Mouse (Mus musculus): ENCODE measurements around the gene Ssrp1. TPM values are rescaled to one million over a fixed set of nuclear protein-coding genes. Genes with fewer than 3 reads are reported as not detected.

Ssrp1 gene
- total RNA-seq, 2 experiments from 2014 or later: 106 to 111 TPM

- intact Hi-C loops (cut with DNase I): no loop called here
- peak overlapping the region; percentile 39 for H3K4me3 ChIP-seq
- DNase-seq (ENCODE audit: extremely low spot score in 1 of 2, low spot score in 2 of 2): no peak
- TF ChIP-seq CTCF (IDR thresholded peaks at IDR 0.05): no peak
- peak overlapping the region; percentile 50 for H3K27ac ChIP-seq
Observed at GRCm38 (mm10) chr2:85060591-85061060, 23.6 kb downstream of the Ssrp1 start.

DNA sequence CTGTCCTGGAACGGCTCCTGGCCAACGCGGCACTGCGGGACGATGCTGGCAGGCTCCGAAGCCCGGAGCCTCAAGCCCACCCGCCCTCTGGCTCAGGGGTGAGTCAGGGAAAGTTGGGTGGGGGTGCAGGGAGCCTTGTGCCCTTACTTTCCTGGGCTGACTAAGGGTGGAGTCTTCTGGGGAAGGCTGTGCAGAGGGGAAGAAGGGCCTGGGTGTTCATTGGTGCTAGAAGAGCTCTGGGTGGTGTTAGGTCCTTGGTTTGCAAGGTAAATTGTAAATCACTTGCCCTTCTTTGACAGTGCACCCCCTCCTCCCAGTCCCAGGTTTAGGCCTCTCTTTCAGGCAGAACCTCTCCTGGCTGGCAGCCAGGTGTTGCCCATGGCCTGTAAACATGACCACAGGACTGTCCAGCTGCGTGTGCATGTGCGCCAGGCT lies 24.1 kb downstream of the Ssrp1 start:
- H3K4me3 ChIP-seq: peak overlapping the region; percentile 39
- intact Hi-C loops (cut with DNase I): no loop called here
- TF ChIP-seq CTCF (IDR thresholded peaks at IDR 0.05): no peak
- DNase-seq (ENCODE audit: extremely low spot score in 1 of 2, low spot score in 2 of 2): no peak
- peak overlapping the region; percentile 50; the same call in 1 of the 2 replicates for H3K27ac ChIP-seq

GRCm38 (mm10) chr2:85065141-85065875 lies 28.3 kb downstream of the Ssrp1 start:
- intact Hi-C loops (cut with DNase I): no loop called here
- Histone ChIP-seq H3K4me3 (no peak overlapping the region), H3K27ac (peak overlapping the region; percentile 70)
- TF ChIP-seq CTCF (IDR thresholded peaks at IDR 0.05): no peak
- peak in 1 of 2 experiments; percentile 67 for DNase-seq (ENCODE audit: extremely low spot score in 1 of 2, low spot score in 2 of 2)

DNA sequence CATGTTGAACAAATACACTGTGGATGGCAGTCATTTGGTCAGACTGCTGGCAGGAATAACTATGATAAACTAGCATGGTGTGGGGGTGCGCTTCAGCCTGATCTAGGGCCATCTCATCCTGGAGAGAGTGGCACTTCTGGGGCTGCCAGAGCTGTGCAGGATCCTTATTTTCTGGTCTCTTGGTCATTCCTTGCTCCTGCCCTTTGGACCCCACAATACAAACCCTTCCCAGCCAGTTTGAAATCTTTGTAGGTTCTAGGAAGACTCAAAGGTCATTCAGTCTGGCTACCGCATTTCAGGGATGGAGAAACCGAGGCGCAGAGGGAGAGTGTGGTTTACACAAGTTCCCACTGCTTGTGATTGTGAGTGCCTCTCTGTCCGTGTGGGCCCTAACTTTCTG lies 29.9 kb downstream of the Ssrp1 start:
- intact Hi-C loops (cut with DNase I): no loop called here
- no peak for TF ChIP-seq CTCF (IDR thresholded peaks at IDR 0.05)
- Histone ChIP-seq H3K27ac (no peak overlapping the region), H3K4me3 (no peak overlapping the region)
- no peak for DNase-seq (ENCODE audit: extremely low spot score in 1 of 2, low spot score in 2 of 2)

DNA sequence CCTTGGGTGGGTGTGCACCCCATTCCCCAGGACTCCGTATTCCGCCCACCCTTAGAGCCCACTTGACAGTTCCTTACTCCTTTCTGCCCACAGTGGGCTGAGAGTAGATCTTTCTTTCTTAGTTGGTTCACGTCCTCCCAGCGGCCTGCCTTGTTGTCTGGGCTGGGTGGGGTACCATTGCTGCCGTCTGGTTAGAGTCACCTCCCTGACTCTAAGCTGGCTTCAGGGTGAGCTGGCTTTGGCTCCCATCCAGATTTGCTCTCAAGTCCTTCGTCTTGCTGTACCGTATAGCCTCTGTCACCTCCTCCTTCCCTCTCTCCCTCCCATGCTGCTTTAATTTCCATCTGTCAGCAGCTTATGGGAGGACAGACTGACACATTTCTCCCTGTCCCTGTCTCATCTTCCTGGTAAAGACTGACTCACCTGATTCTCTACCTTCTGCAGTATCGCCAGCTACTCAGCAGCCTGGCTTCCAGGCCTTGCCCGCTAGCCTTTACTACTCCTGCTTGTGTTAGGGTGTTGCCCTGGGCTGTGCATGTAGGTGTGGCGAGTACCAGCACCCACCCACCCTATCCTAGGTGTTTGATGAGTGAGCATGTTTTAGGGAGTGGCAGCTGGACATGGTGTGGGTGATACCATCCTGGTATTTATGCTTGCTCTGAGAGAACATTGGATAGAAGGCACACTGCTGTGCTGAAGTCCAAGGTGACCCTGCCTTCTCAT lies 31.0 kb downstream of the Ssrp1 start:
- TF ChIP-seq CTCF (IDR thresholded peaks at IDR 0.05): no peak
- DNase-seq (ENCODE audit: extremely low spot score in 1 of 2, low spot score in 2 of 2): no peak
- Histone ChIP-seq H3K4me3 (no peak overlapping the region), H3K27ac (peak overlapping the region; percentile 76)
- intact Hi-C loops (cut with DNase I): no loop called here

DNA sequence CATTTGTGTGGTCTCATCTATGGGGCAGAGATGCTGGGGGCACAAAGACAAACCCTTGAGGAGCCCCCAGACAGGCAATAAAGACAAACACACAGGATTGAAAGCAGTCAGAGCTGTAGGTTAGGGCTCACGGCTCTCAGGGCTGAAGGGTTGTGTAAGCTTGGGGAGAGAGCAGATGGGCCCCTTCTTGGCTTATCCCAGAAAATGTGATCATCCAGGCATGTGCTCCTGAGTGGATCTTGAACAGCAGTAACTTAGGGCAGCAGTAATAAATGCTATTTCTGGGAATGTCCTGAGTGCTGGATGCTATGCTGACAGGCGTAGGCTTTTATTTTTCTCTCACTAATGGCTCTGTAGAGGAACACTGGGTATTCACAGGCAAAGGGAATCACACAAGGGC lies 31.6 kb downstream of the Ssrp1 start:
- Histone ChIP-seq H3K4me3 (no peak overlapping the region), H3K27ac (peak overlapping the region; percentile 76)
- no peak for TF ChIP-seq CTCF (IDR thresholded peaks at IDR 0.05)
- no peak for DNase-seq (ENCODE audit: extremely low spot score in 1 of 2, low spot score in 2 of 2)
- intact Hi-C loops (cut with DNase I): no loop called here

- DNase-seq (ENCODE audit: extremely low spot score in 1 of 2, low spot score in 2 of 2): no peak
- Histone ChIP-seq H3K27ac (no peak overlapping the region), H3K4me3 (no peak overlapping the region)
- intact Hi-C loops (cut with DNase I): no loop called here
- TF ChIP-seq CTCF (IDR thresholded peaks at IDR 0.05): no peak
Observed at GRCm38 (mm10) chr2:85070086-85070485, 33.1 kb downstream of the Ssrp1 start.

DNA sequence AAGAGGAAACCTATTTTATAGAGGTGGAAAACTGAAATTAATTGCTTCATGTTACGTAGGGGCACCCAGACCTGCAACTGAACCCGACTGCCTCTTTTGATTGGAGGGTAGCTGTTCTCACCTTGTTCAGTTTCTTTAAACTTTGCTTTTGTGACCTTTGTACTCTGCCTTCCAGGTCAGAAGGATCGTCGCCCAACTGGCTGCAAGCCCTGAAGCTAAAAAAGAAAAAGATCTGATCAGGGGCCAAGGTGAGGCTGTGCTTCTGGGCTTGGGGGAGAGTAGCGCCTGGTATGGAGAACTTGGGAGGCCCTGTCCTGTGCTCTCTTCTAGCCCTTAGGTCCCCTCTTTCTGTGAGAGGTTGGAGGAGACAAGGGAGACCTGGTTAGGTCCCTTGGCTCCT lies 34.9 kb downstream of the Ssrp1 start:
- no peak for TF ChIP-seq CTCF (IDR thresholded peaks at IDR 0.05)
- no peak overlapping the region for H3K4me3 ChIP-seq
- DNase-seq (ENCODE audit: extremely low spot score in 1 of 2, low spot score in 2 of 2): no peak
- no peak overlapping the region for H3K27ac ChIP-seq
- intact Hi-C loops (cut with DNase I): no loop called here

DNA sequence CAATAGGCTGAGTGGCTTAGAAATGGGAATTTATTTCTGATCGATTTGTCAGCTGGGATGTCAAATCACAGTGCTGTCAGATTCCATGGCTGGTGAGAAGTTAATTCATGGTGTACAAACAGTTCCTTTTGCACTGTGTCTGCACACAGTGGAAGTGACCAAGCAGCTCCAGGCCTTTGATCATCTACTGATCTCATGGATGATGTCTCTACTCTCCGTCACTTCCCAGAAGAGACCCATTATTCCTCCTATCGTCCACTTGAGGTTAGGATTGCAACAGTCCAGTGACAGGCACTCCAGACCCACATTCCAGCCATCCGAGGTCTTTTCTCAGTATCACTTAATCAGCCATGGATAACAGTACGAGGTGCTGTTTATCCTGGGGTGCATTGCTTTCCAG lies 36.7 kb downstream of the Ssrp1 start:
- no peak for DNase-seq (ENCODE audit: extremely low spot score in 1 of 2, low spot score in 2 of 2)
- H3K4me3 ChIP-seq: no peak overlapping the region
- no peak overlapping the region for H3K27ac ChIP-seq
- TF ChIP-seq CTCF (IDR thresholded peaks at IDR 0.05): no peak
- intact Hi-C loops (cut with DNase I): no loop called here

DNA sequence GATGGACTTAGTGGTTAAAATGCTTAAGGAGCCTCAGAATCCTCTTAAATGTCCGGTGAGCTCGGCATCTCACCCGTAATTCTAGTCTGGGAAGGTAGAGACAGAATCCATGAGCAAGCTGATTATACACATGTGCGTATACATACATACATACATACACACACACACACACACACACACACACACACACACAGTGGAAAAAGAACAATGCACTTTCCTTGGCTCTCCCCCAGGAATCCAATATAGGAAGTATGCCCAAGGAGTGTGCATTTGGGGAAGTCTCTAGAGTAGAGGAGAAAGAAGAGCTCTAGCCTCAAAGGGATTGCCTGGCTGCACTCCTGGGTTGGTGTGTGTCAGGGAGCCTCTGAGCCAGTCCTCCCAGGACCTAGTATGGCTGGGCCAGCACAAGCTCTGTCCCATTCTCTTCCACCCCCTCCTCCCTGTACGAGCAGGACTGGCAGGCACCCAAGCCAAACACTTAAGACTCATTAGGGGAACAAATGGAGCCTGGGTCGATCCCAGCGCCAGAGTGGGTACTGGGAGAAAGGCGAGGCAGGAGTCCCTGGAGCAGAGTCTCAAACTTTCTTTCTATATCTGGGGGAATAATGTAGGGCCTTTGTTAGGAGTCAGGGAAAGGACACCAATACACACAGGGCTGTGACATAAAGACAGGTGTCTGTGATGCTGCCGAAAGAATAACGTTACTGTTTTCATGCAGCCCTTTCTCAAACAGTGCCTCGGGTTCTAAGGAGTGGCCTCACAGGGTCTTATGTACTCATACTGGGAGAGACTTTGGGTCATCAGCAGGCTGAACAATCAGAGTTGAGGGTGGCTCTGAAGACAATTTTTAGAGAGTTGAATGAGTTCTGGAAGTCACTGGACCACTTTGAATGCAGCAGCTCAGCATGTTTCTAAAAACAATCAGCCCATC lies 51.9 kb downstream of the Ssrp1 start:
- intact Hi-C loops (cut with DNase I): no loop called here
- Histone ChIP-seq H3K4me3 (no peak overlapping the region), H3K27ac (no peak overlapping the region)
- TF ChIP-seq CTCF (IDR thresholded peaks at IDR 0.05): no peak
- DNase-seq (ENCODE audit: extremely low spot score in 1 of 2, low spot score in 2 of 2): no peak

GRCm38 (mm10) chr2:85091325-85091724 lies 54.3 kb downstream of the Ssrp1 start:
- H3K4me3 ChIP-seq: no peak overlapping the region
- H3K27ac ChIP-seq: peak overlapping the region; percentile 11; the same call in 1 of the 2 replicates
- no peak for TF ChIP-seq CTCF (IDR thresholded peaks at IDR 0.05)
- DNase-seq (ENCODE audit: extremely low spot score in 1 of 2, low spot score in 2 of 2): no peak
- intact Hi-C loops (cut with DNase I): no loop called here
